Mouse (Mus musculus): ENCODE data around the gene Cxcl5. TPM values are rescaled to one million over a fixed set of nuclear protein-coding genes. Genes with fewer than 3 reads are reported as not detected.

The Cxcl5 gene
- polyA plus RNA-seq, 2 experiments = 1.3 to 1.4 TPM

DNA sequence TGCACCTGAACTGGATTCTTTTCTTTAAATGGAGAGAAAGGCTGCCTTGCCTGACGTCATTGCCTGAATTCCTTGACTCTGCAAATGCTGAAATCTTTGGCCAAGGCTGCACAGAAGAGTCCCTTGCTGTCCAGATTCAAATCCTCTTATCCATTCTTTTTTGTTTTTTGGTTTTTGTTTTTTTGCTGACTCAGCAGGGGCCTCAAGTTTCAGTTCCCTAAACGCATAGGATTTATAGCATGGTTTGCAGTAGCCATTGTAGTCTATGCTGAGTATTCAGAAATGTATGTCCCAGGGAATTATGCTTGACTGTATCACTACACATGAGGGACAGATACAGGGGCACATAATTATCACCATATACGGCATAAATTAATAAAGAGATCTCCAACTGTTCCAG lies 12.2 kb downstream of the Cxcl5 start:
- no peak for TF ChIP-seq POLR2A (IDR thresholded peaks at IDR 0.05; ENCODE audit: borderline replicate concordance, extremely low read depth, insufficient read depth, insufficient read length)
- no peak for ATAC-seq (ENCODE audit: low FRiP score, low read depth)
- no peaks in the 10 kb centered on the region for H3K4me1 ChIP-seq (ENCODE audit: control insufficient read depth, insufficient read depth, low read length)

DNA sequence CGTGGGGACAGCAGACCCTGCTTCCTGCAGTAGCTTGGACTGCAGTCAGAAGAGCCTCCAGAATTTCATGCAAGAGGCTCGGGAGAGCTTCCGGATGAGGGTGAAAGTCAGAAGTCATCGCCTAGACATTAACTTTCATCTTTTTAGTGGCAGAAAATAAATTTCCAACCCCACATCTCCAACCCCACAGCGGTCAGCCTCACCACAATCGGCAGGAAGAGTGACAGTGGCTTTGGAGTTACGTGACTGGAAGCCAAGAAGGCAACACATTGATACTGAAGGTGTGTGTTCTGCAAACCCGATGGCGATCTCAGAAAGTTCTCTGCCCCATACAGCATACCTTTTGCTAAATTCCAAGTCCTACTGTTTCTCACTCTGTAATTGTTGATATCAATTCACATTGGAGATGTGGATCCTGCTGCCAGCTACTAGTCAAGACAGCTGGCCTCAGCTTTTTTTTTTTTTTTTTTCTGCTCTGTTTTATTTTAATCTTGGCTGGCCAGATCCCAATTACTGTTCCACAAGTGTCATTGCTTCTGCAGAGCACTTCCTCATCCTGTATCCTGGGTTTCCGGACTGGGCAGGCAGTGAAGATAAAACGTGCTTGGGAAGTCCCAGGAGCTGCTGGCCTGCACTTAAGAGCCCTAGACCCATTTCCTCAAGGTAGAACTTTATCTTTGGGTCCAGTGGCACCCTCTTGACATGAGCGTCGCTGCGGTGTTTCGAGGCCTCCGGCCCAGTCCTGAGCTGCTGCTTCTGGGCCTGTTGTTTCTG lies 12.9 kb downstream of the Cxcl5 start, which contains the start of gene Pf4:
TSS of gene Pf4 (plus strand) at position 556 of the 774 bp plus-strand sequence.
- no peak within 1 kb of the TSS for H3K4me2 ChIP-seq (replicated peaks; ENCODE audit: low read depth, low read length, severe bottlenecking)
- no peak within 1 kb of the TSS for H3K27ac ChIP-seq (replicated peaks; ENCODE audit: low read depth, low read length)
- no peak for DNase-seq (ENCODE audit: low spot score)
- no peak within 1 kb of the TSS for H3K9ac ChIP-seq (ENCODE audit: low read depth, low read length, severe bottlenecking)
- H3K9me3 ChIP-seq (ENCODE audit: control insufficient read depth, low read length) = no peaks in the 10 kb centered on the region
- ATAC-seq (ENCODE audit: low FRiP score, low read depth) = no peak
- H3K4me3 ChIP-seq (replicated peaks; ENCODE audit: low read length) = no peak within 1 kb of the TSS
- WGBS = 82% methylated on average over 16 of the region's 16 CpGs
- TF ChIP-seq POLR2A (IDR thresholded peaks at IDR 0.05; ENCODE audit: borderline replicate concordance, extremely low read depth, insufficient read depth, insufficient read length) = no peak
- no peaks in the 10 kb centered on the region for H3K4me1 ChIP-seq (ENCODE audit: control insufficient read depth, insufficient read depth, low read length)
- no peaks in the 10 kb centered on the region for H3K27me3 ChIP-seq (ENCODE audit: control insufficient read depth, insufficient read depth, low read length)
- H3K36me3 ChIP-seq (ENCODE audit: control insufficient read depth, insufficient read depth, low read length) = no peaks in the 10 kb centered on the region

More for the DNA sequence above, 12.2 kb downstream of the Cxcl5 start:
- Histone ChIP-seq H3K27ac (replicated peaks; ENCODE audit: low read depth, low read length) (no peak overlapping the region), H3K4me3 (replicated peaks; ENCODE audit: low read length) (no peak overlapping the region), H3K9ac (ENCODE audit: low read depth, low read length, severe bottlenecking) (no peak overlapping the region), H3K9me3 (ENCODE audit: control insufficient read depth, low read length) (no peaks in the 10 kb centered on the region), H3K36me3 (ENCODE audit: control insufficient read depth, insufficient read depth, low read length) (no peaks in the 10 kb centered on the region), H3K27me3 (ENCODE audit: control insufficient read depth, insufficient read depth, low read length) (no peaks in the 10 kb centered on the region), H3K4me2 (replicated peaks; ENCODE audit: low read depth, low read length, severe bottlenecking) (no peak overlapping the region)
- DNase-seq (ENCODE audit: low spot score) = no peak
- WGBS = 62% methylated on average over 3 of the region's 3 CpGs

DNA sequence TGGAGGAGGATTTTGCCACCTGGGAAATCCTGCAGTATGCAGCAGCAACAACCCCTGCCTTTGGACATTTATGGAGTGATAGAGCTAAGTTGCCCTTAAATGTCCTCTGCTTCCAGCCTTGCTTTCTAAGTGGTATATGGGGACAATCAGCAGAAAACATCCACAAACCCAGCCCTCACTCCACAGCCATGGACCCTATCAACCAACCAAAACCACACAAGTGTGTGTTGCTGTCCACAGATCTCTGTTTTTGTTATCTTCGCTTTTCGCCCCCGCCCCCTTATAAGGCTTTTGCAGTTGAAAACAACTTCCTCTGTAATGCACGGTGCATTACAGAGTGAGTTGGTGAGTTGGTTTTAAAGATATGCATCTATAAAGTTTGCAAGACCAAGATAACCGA lies 16.4 kb downstream of the Cxcl5 start:
- ATAC-seq (ENCODE audit: low FRiP score, low read depth) = no peak
- no peaks in the 10 kb centered on the region for H3K36me3 ChIP-seq (ENCODE audit: control insufficient read depth, insufficient read depth, low read length)
- H3K27me3 ChIP-seq (ENCODE audit: control insufficient read depth, insufficient read depth, low read length) = no peaks in the 10 kb centered on the region
- no peak for DNase-seq (ENCODE audit: low spot score)
- H3K4me2 ChIP-seq (replicated peaks; ENCODE audit: low read depth, low read length, severe bottlenecking) = no peak overlapping the region
- H3K27ac ChIP-seq (replicated peaks; ENCODE audit: low read depth, low read length) = no peak overlapping the region
- 89% methylated on average over 5 of the region's 5 CpGs for WGBS
- H3K9ac ChIP-seq (ENCODE audit: low read depth, low read length, severe bottlenecking) = no peak overlapping the region
- no peaks in the 10 kb centered on the region for H3K9me3 ChIP-seq (ENCODE audit: control insufficient read depth, low read length)
- no peak overlapping the region for H3K4me3 ChIP-seq (replicated peaks; ENCODE audit: low read length)
- no peak for TF ChIP-seq POLR2A (IDR thresholded peaks at IDR 0.05; ENCODE audit: borderline replicate concordance, extremely low read depth, insufficient read depth, insufficient read length)
- H3K4me1 ChIP-seq (ENCODE audit: control insufficient read depth, insufficient read depth, low read length) = no peaks in the 10 kb centered on the region

DNA sequence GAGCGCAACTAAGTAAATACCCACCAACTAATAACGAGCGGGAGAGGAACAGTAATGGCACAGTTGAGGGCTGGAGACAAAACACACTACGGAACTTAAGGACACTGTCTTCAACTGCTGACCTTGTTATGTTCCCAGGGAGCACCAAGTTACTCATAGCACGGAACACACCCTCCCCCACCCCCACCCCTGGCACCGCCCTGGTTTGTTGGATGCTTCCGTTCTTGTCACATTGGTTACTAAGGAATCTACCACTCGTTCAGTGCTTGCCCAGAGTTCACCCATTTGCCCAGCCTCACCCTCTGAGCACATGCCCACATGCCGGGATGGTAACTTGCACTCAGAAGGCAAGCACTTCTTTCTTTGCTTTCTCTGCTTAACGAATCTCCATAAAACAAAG lies 18.5 kb downstream of the Cxcl5 start:
- Histone ChIP-seq H3K4me2 (replicated peaks; ENCODE audit: low read depth, low read length, severe bottlenecking) (no peak overlapping the region), H3K9me3 (ENCODE audit: control insufficient read depth, low read length) (no peaks in the 10 kb centered on the region), H3K36me3 (ENCODE audit: control insufficient read depth, insufficient read depth, low read length) (no peaks in the 10 kb centered on the region), H3K27me3 (ENCODE audit: control insufficient read depth, insufficient read depth, low read length) (no peaks in the 10 kb centered on the region), H3K27ac (replicated peaks; ENCODE audit: low read depth, low read length) (no peak overlapping the region), H3K4me1 (ENCODE audit: control insufficient read depth, insufficient read depth, low read length) (no peaks in the 10 kb centered on the region), H3K4me3 (replicated peaks; ENCODE audit: low read length) (no peak overlapping the region), H3K9ac (ENCODE audit: low read depth, low read length, severe bottlenecking) (no peak overlapping the region)
- no peak for ATAC-seq (ENCODE audit: low FRiP score, low read depth)
- TF ChIP-seq POLR2A (IDR thresholded peaks at IDR 0.05; ENCODE audit: borderline replicate concordance, extremely low read depth, insufficient read depth, insufficient read length) = no peak
- 72% methylated on average over 10 of the region's 10 CpGs for WGBS
- DNase-seq (ENCODE audit: low spot score) = no peak

DNA sequence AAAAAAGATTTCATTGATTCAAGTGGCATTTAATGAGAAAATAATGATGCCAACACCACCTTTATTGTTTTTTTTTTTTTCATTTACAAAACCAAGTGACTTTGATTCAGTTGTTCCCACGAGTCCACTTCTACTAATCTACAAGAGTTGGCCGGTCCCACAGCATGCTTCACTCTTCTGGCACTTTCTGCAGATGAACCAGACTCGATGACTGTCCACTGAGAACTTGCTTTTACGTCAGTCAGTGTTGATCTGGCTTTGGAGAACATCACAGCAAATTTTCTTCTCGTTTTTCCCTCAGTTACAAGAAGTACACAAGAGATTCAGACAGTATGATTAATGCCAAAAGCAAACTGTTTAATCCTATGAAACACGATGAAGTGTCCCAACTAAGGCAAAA lies 19.7 kb downstream of the Cxcl5 start:
- H3K27ac ChIP-seq (replicated peaks; ENCODE audit: low read depth, low read length) = no peak overlapping the region
- H3K9me3 ChIP-seq (ENCODE audit: control insufficient read depth, low read length) = no peaks in the 10 kb centered on the region
- no peak overlapping the region for H3K9ac ChIP-seq (ENCODE audit: low read depth, low read length, severe bottlenecking)
- H3K4me3 ChIP-seq (replicated peaks; ENCODE audit: low read length) = no peak overlapping the region
- H3K4me2 ChIP-seq (replicated peaks; ENCODE audit: low read depth, low read length, severe bottlenecking) = no peak overlapping the region
- whole genome bisulfite sequencing = 75% methylated on average over 6 of the region's 6 CpGs
- H3K4me1 ChIP-seq (ENCODE audit: control insufficient read depth, insufficient read depth, low read length) = no peaks in the 10 kb centered on the region
- ATAC-seq (ENCODE audit: low FRiP score, low read depth) (no peak), DNase-seq (ENCODE audit: low spot score) (no peak)
- no peaks in the 10 kb centered on the region for H3K27me3 ChIP-seq (ENCODE audit: control insufficient read depth, insufficient read depth, low read length)
- no peak for TF ChIP-seq POLR2A (IDR thresholded peaks at IDR 0.05; ENCODE audit: borderline replicate concordance, extremely low read depth, insufficient read depth, insufficient read length)
- H3K36me3 ChIP-seq (ENCODE audit: control insufficient read depth, insufficient read depth, low read length) = no peaks in the 10 kb centered on the region
